Comparison of ENCODE assay signal across 26 mouse cellular contexts in the genomic region with DNA sequence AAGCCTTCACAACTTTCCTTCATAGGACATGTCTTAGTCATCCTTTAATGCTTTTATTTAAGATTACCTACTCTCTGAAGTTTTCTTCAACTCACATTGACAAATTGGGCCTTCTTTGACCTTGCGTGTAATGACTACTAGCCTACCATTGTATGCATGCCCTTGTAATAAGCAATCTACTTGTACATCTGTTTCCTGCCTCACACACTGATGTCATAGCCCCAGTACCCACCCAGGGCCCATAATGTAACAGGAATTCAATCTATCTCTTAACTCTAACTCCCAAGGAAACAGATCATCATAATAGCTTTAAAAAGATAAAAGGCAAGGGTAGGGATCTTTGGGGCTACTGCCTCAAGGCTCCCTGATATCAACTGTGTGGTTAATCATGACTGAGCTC.
A peak's percentile ranks its signal among the peaks of the same experiment; 100 is the strongest.
DNase-seq lines count a peak whose midpoint lies in the region; ATAC-seq and TF ChIP-seq lines count a peak whose summit lies in the region.
"Had no signal": no experiment of that assay in that cellular context is flagged by ENCODE, and none has a peak within 500 bp of the region (broad histone marks: within the 10 kb centered on the region; RNA-seq: fewer than 3 reads in every experiment).

No protein-coding gene starts in this region.

- H3K36me3 ChIP-seq in heart, embryonic 14.5 days (ENCODE audit: control insufficient read depth, insufficient read depth, low read length) = no peaks in the 10 kb centered on the region
- H3K36me3 ChIP-seq in liver, embryonic 11.5 days (ENCODE audit: control insufficient read depth, insufficient read depth, low read length) = no peaks in the 10 kb centered on the region
- H3K36me3 ChIP-seq in liver, postnatal 0 days (replicated peaks; ENCODE audit: insufficient read depth, low read length) = no peaks in the 10 kb centered on the region
- H3K36me3 ChIP-seq: embryonic facial prominence, embryonic 13.5 days; forebrain, embryonic 12.5 days; heart, embryonic 10.5 days; midbrain, embryonic 12.5 days; neural tube, embryonic 15.5 days had no signal

- H3K4me2 ChIP-seq in heart, embryonic 14.5 days (ENCODE audit: low read length) = no peak overlapping the region
- no peak overlapping the region for H3K4me2 ChIP-seq in liver, embryonic 11.5 days
- no peak overlapping the region for H3K4me2 ChIP-seq in liver, postnatal 0 days (ENCODE audit: low read depth, low read length)
- H3K4me2 ChIP-seq: embryonic facial prominence, embryonic 13.5 days; forebrain, embryonic 12.5 days; hindbrain, embryonic 14.5 days; midbrain, embryonic 12.5 days; neural tube, embryonic 15.5 days had no signal

- H3K9me3 ChIP-seq in heart, embryonic 14.5 days (ENCODE audit: control insufficient read depth, low read length) = no peaks in the 10 kb centered on the region
- H3K9me3 ChIP-seq in liver, embryonic 11.5 days (ENCODE audit: control insufficient read depth, low read length) = no peaks in the 10 kb centered on the region
- no peaks in the 10 kb centered on the region for H3K9me3 ChIP-seq in liver, postnatal 0 days (ENCODE audit: low read length)
- H3K9me3 ChIP-seq: embryonic facial prominence, embryonic 13.5 days; forebrain, embryonic 12.5 days; heart, embryonic 10.5 days; midbrain, embryonic 12.5 days; neural tube, embryonic 15.5 days had no signal

- TF ChIP-seq EP300 in liver, postnatal 0 days (IDR thresholded peaks at IDR 0.05; ENCODE audit: low read depth) = peak; percentile 29; the same call in 1 of the 2 replicates

- H3K4me1 ChIP-seq in heart, embryonic 14.5 days (ENCODE audit: control insufficient read depth in 2 of 2, insufficient read depth in 2 of 2, low read length in 2 of 2) = no peaks in the 10 kb centered on the region
- H3K4me1 ChIP-seq in liver, embryonic 11.5 days (replicated peaks; ENCODE audit: control insufficient read depth, insufficient read depth, low read length) = no peaks in the 10 kb centered on the region
- H3K4me1 ChIP-seq in liver, postnatal 0 days (ENCODE audit: insufficient read depth) = no peaks in the 10 kb centered on the region
- H3K4me1 ChIP-seq: embryonic facial prominence, embryonic 13.5 days; forebrain, embryonic 12.5 days; heart, embryonic 10.5 days; midbrain, embryonic 12.5 days; neural tube, embryonic 15.5 days had no signal

- ATAC-seq in heart, embryonic 14.5 days (ENCODE audit: insufficient number of reproducible peaks, insufficient read depth, low FRiP score, low read depth) = peak; percentile 61; the same call in 1 of the 2 replicates
- ATAC-seq in liver, embryonic 11.5 days (replicated peaks; ENCODE audit: low FRiP score) = peak; percentile 39; the same call in 1 of the 2 replicates
- ATAC-seq in liver, postnatal 0 days = no peak; the same call in 1 of the 2 replicates
- ATAC-seq: inflammation-experienced regulatory T-cells, adult 6 months had no signal

- WGBS in heart, embryonic 14.5 days = 77% methylated on average over 1 of the region's 1 CpGs
- WGBS in liver, embryonic 11.5 days = 70% methylated on average over 1 of the region's 1 CpGs
- 61% methylated on average over 1 of the region's 1 CpGs for WGBS in liver, postnatal 0 days (ENCODE audit: insufficient replicate concordance)

- H3K27ac ChIP-seq in heart, embryonic 14.5 days (replicated peaks in 1 of 2; ENCODE audit: control insufficient read depth in 1 of 2, insufficient read depth in 1 of 2, low read depth in 2 of 2, low read length in 2 of 2) = peak overlapping the region in 1 of 2 experiments; percentile 48; a peak in 1 of 4 replicates
- no peak overlapping the region for H3K27ac ChIP-seq in liver, embryonic 11.5 days (ENCODE audit: low read depth, low read length)
- no peak overlapping the region for H3K27ac ChIP-seq in liver, postnatal 0 days (ENCODE audit: low read depth)
- H3K27ac ChIP-seq: embryonic facial prominence, embryonic 13.5 days; forebrain, embryonic 12.5 days; heart, embryonic 10.5 days; hindbrain, embryonic 14.5 days; midbrain, embryonic 12.5 days; neural tube, embryonic 15.5 days had no signal

- H3K9ac ChIP-seq in heart, embryonic 14.5 days (ENCODE audit: low read length) = no peak overlapping the region
- no peak overlapping the region for H3K9ac ChIP-seq in liver, embryonic 11.5 days (ENCODE audit: low read depth, low read length)
- no peak overlapping the region for H3K9ac ChIP-seq in liver, postnatal 0 days (replicated peaks)
- H3K9ac ChIP-seq: embryonic facial prominence, embryonic 13.5 days; forebrain, embryonic 12.5 days; hindbrain, embryonic 14.5 days; midbrain, embryonic 12.5 days; neural tube, embryonic 15.5 days had no signal

- no peak overlapping the region for H3K4me3 ChIP-seq in heart, embryonic 14.5 days (ENCODE audit: control insufficient read depth in 1 of 2, insufficient read depth in 1 of 2, low read depth in 1 of 2, low read length in 2 of 2)
- H3K4me3 ChIP-seq in liver, embryonic 11.5 days (ENCODE audit: low read depth, low read length) = no peak overlapping the region
- H3K4me3 ChIP-seq in liver, postnatal 0 days (ENCODE audit: low read depth, low read length) = no peak overlapping the region
- H3K4me3 ChIP-seq: embryonic facial prominence, embryonic 13.5 days; erythroblast, embryonic 14.5 days; forebrain, embryonic 12.5 days; heart, embryonic 10.5 days; midbrain, embryonic 12.5 days; neural tube, embryonic 15.5 days had no signal

- no peak for TF ChIP-seq CTCF in liver, postnatal 0 days (IDR thresholded peaks at IDR 0.05; ENCODE audit: low read depth)

- intact Hi-C loops in heart, postnatal 14 days (cut with DNase I) = loop anchor here (5.0 kb wide), 1 partner anchor 113 kb away; no protein-coding TSS in a partner anchor

- H3K27me3 ChIP-seq in heart, embryonic 14.5 days (ENCODE audit: control insufficient read depth, insufficient read depth, low read length) = no peaks in the 10 kb centered on the region
- no peaks in the 10 kb centered on the region for H3K27me3 ChIP-seq in liver, embryonic 11.5 days (replicated peaks; ENCODE audit: control insufficient read depth, insufficient read depth, low read length)
- H3K27me3 ChIP-seq in liver, postnatal 0 days (ENCODE audit: insufficient read depth, low read length) = no peaks in the 10 kb centered on the region
- H3K27me3 ChIP-seq: embryonic facial prominence, embryonic 13.5 days; midbrain, embryonic 12.5 days; neural tube, embryonic 15.5 days had no signal

- no peak for DNase-seq in heart, postnatal 14 days
- no peak for DNase-seq in liver, embryonic 11.5 days (ENCODE audit: low spot score)
- no peak for DNase-seq in liver
- DNase-seq in liver, postnatal 0 days = no peak
- DNase-seq in lung, postnatal 4 days = peak; percentile 15 to 30
- DNase-seq in adrenal gland, adult (ENCODE audit: inconsistent age in 2 of 2, low spot score in 1 of 2) = no peak
- DNase-seq: adrenal gland, postnatal 25 days; cerebellum, adult 8-10 months; cerebellum, postnatal 36 days; embryo, embryonic 11 days; gastrocnemius, postnatal 36 days; heart, postnatal 4 days; kidney, adult 18-20 months; kidney, postnatal 25 days; layer of hippocampus, adult 9-11 months; thymus, adult 18-20 months; thymus, postnatal 4 days had no signal

Comparison
In these comparisons a context has a peak if more than half of its experiments do, and no peak if none do; other contexts are left out.
1. DNase-seq: peak in lung, postnatal 4 days (2 of 2); none in heart, postnatal 14 days (0 of 2), liver, embryonic 11.5 days (single experiment), liver (single experiment), liver, postnatal 0 days (single experiment) and adrenal gland, adult (0 of 2).